Mouse (Mus musculus): ENCODE results near the gene Vmn1r50. TPM values are rescaled to one million over a fixed set of nuclear protein-coding genes. Genes with fewer than 3 reads are reported as not detected.

The Vmn1r50 gene
- not detected in 2 replicates for polyA plus RNA-seq (2012; rRNA removed)

DNA sequence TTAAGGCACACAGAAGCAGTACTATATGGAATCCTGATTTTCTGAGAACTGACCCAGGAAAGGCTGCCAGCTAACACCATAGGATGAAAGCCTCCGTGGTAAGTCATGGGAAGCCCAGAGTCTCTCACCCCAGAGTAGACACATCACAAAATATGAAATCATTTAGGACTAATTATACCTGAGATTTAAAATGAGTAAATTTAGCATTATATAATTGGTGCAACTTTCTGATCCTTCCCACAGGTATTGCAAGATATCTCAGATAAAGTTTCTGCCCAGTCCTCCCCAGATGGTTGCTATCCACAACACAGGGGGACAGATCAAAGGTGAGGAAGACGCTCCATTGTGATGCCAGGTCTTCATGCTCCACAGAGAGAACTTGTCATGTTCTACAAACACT lies at the start of gene Vmn1r50:
Vmn1r50 (plus strand) TSS at position 301 of the 400 bp plus-strand sequence.

DNA sequence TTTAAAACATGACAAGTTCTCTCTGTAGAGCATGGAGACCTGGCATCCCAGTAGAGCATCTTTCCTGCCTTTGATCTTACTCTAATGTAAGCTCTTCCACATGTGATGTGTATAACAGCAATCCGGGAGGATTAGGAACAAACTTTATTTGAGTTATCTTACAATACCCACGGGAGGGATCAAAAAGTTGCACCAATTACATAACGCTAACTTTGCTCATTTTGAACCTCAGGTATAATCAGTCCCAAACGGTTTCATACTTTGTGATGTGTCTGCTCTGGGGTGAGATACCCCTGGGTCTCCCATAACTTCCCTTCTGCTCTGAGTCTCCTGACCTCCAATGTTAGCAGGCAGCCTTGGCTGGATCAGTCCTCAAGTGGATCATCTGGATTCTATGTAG lies 22.8 kb upstream of the Vmn1r50 start, which contains the start of gene Vmn1r49:
Vmn1r49 (minus strand) TSS at position 101 of the 400 bp plus-strand sequence.

DNA sequence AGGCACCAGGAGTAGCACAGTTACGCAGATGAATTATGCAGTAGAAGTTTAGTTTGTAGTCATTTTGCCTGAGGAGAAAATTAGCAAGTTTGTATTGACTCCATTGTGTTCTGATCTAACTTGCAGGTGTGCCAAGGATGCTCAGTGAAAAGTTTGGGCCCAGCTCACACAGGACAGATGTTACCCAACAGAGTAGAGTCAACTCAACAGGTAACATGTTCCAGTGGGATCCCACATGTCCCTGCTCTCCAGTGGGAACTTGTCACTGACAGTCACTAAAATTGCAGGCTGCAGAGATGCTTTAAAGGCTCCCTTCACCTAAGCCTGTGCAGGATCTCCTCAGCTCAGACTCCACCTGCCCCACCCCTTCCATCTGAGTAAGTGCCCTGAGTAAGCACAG lies 21.1 kb downstream of the Vmn1r50 start, which contains the start of gene Vmn1r51:
Vmn1r51 (plus strand) TSS at position 301 of the 400 bp plus-strand sequence.

Other genes starting within 250 kb of the Vmn1r50 start
- not detected in 2 replicates for gene Vmn1r42, start 225.0 kb upstream of the Vmn1r50 start, polyA plus RNA-seq (2012; rRNA removed)
- gene Vmn1r43, start 225.0 kb upstream of the Vmn1r50 start, polyA plus RNA-seq (2012; rRNA removed) = not detected in 2 replicates
- not detected in 2 replicates for gene Vmn1r44, start 217.8 kb upstream of the Vmn1r50 start, polyA plus RNA-seq (2012; rRNA removed)
- gene Vmn1r45, start 160.8 kb upstream of the Vmn1r50 start, polyA plus RNA-seq (2012; rRNA removed) = not detected in 2 replicates
- gene Vmn1r46, start 132.1 kb upstream of the Vmn1r50 start, polyA plus RNA-seq (2012; rRNA removed) = not detected in 2 replicates
- gene Vmn1r47, start 85.3 kb upstream of the Vmn1r50 start, polyA plus RNA-seq (2012; rRNA removed) = not detected in 2 replicates
- gene Vmn1r48, start 64.6 kb upstream of the Vmn1r50 start, polyA plus RNA-seq (2012; rRNA removed) = not detected in 2 replicates
- not detected in 2 replicates for gene Vmn1r49, start 22.9 kb upstream of the Vmn1r50 start, polyA plus RNA-seq (2012; rRNA removed)
- gene Vmn1r51, start 21.2 kb downstream of the Vmn1r50 start, polyA plus RNA-seq (2012; rRNA removed) = not detected in 2 replicates
- gene Vmn1r52, start 73.4 kb downstream of the Vmn1r50 start, polyA plus RNA-seq (2012; rRNA removed) = not detected in 2 replicates
- gene V1ra8, start 101.4 kb downstream of the Vmn1r50 start, polyA plus RNA-seq (2012; rRNA removed) = not detected in 2 replicates
- gene Vmn1r53, start 123.0 kb downstream of the Vmn1r50 start, polyA plus RNA-seq (2012; rRNA removed) = not detected in 2 replicates
- not detected in 2 replicates for gene Vmn1r54, start 144.9 kb downstream of the Vmn1r50 start, polyA plus RNA-seq (2012; rRNA removed)
- not detected in 2 replicates for gene BC048671, start 199.8 kb downstream of the Vmn1r50 start, polyA plus RNA-seq (2012; rRNA removed)
- gene Chst13, start 223.8 kb downstream of the Vmn1r50 start, polyA plus RNA-seq (2012; rRNA removed) = 0.16 and 0.39 TPM in 2 replicates
- not detected in 2 replicates for gene Uroc1, start 231.9 kb downstream of the Vmn1r50 start, polyA plus RNA-seq (2012; rRNA removed)